Mouse (Mus musculus) adrenal gland, postnatal 25 days (tissue): ENCODE measurements around the gene Gm36864. TPM values are rescaled to one million over a fixed set of nuclear protein-coding genes. Genes with fewer than 3 reads are reported as not detected.

Source experiments
- DNase-seq: peaks from one replicate; pipeline ENCODE4 v3.0.0; 2021; ENCODE audit warnings: mixed read lengths
- total RNA-seq: library from RNA; stranded (reverse); gene quantifications from 2 replicates; pipeline ENCODE4 v1.2.3, GENCODE M21; 2021

The Gm36864 gene
- total RNA-seq, 1 experiment from 2014 or later: not detected

DNA sequence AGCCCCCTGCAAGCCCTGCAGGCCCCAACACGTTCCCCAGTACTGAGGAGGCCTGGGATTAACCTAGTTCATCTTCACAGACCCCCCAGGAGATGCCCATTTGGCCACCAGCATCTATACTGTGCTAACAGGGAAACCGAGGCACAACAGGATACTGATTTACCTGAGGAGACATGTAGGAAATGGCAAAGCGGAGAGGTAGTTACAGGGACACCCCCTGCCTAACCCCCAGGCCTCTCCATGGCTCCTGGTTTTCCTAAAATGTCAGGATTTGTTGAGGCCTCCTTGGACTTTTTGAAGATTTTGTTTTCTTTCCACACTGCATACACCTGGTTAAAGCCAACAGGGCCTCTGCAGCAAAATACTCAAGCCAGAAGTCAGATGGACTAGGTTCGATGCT lies 21.3 kb downstream of the Gm36864 start, which contains the start of gene Acp4:
Acp4 (minus strand) TSS at position 101 of the 400 bp plus-strand sequence.
- no peak for DNase-seq

DNA sequence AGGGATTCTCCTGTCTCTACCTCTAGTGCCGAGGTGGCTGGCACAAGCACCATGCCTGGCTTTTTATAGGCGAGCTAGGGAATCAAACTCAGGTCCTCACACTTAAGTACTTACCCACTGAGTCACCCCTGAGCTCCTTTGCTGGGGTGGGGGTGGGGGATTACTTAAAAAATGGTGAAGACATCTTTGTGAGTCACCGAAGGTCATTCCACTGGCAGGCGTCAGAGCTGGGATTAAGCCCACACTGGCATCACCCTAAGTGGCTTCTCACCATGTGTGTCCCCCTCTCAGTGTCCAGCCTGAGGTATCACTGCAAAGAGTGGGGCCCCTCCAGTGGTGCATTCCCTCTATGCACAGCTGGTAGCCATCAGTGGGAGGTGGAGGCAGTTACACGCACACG lies 24.4 kb downstream of the Gm36864 start:
- no peak for DNase-seq

- DNase-seq: no peak
Measured at GRCm38 (mm10) chr7:44261147-44261546, 25.2 kb downstream of the Gm36864 start, which contains the start of gene Gm15517. Gene Gm15517, plus strand, starts transcription at chr7:44261447.

DNA sequence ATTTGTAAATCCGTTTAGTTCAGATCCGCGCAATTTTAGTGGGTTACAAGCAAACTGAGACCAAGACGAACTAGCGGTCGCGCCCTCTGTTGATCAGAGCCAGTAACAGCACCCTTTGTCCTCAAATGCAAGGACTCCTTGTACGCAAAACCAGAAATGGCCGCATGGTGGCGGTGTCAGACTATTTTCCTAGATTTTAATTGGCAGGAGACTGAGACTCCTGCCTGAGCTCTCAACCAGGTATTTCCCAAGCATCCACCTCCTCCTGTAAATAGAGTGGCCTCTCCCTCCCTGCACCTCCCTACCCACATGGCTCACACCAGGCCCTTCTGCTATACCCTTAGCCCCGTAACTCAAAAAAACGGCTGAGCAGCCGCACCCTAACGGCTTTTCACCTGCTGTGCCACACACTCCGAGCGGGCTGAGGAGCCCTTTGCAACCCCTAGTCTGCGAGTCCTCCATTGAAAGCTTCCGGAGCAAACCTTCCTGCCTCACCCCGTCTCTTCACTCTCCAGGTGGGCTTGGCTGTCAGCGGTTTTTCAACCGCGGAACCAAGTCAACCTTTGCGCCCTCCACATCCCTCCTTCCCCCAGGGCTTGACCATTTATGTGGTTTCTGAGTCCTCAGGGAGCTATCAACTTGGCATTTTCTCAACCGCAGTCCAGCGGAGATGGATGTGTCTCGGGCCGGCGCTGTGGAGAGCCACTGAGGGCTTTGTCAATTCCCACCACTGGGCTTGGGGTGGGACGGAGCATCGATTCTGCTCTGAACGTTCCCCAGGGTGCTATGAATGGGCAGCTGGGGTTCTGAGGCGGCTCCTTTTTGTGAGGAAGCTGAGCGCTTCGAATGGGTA lies 27.0 kb downstream of the Gm36864 start:
- DNase-seq: peak; percentile 91

GRCm38 (mm10) chr7:44268117-44268516 lies 32.1 kb downstream of the Gm36864 start:
- DNase-seq: no peak

GRCm38 (mm10) chr7:44269397-44269796 lies 33.4 kb downstream of the Gm36864 start:
- DNase-seq: no peak

DNA sequence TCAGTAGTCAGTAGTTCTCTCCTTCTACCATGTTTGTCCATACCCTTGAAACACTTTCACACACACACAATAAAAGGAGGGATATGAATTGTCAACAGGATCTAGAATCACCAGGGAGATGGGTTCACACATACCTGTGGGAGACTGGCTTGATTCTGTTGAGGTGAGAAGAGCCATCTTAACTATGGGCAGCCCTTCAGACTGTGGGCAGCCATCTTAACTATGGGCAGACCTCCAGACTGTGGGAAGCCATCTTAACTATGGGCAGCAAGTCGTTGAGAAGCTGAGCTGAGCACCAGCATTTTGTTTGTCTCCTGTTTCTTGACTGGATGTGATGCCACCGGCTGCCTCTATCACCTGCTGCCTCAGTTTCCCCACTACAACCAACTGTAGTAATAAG lies 35.3 kb downstream of the Gm36864 start:
- no peak for DNase-seq

DNA sequence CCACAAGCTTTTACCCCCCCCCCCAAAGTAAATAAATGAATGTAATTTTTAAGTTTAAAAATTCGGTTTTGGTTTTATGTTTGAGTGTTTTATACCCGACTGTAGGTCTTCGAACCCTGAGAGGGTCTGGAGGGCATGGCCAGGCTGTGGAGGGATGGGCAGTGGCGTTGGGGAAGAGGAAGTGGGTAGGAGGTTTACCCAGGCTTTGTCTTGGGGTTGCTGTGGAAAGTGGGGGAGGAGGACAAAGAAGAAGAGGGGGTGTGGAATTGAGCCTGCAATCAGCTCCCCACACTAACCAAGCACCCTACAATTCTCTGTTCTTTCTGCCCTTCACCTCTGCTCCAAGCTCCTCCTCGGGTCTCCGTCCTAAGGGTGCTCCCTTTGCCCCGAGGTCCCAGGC lies 36.6 kb downstream of the Gm36864 start:
- no peak for DNase-seq

DNA sequence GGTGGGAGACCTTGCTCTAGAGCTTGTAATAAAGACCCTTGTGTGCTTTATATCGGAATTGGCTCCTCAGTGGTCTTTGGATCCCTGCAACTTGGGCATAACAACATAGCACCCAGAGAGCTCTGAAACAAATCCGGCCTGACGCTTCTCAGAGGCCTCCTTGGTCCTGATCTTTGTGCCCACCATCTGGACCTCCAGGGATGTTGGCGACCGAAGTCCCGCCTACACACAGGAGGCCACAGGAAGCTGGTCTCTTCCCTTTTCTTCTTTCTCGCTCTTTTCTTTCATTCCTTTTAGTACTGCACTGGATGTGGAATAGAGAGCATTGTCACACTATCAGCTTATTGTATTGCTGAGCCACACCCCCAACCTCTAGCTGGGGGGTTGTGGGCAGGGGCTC lies 37.5 kb downstream of the Gm36864 start:
- DNase-seq: no peak

- no peak for DNase-seq
Measured at GRCm38 (mm10) chr7:44274096-44274495, 38.1 kb downstream of the Gm36864 start.

DNA sequence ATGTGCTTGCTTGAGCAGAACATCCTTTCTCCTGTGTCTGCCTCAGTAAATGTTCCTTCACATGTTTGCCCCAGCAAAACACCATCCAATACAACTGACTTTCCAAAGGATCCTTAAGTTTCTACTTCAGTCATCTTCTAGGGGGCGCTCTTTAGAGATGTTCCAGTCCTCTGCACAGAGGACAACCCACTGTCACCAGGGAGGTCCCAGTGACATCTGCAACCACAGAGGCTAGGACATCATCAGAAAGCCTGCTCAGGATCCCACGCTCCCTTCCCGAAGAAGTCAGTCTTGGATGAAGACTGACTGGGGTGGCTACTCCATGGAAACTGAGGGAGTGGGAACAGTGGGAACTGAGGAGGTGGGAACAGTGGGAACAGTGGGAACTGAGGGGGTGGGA lies 39.6 kb downstream of the Gm36864 start:
- no peak for DNase-seq

GRCm38 (mm10) chr7:44276461-44277249 lies 40.7 kb downstream of the Gm36864 start:
- DNase-seq: no peak

GRCm38 (mm10) chr7:44277250-44277622 lies 41.3 kb downstream of the Gm36864 start:
- peak; percentile 25 for DNase-seq

GRCm38 (mm10) chr7:44280959-44281358 lies 45.0 kb downstream of the Gm36864 start:
- no peak for DNase-seq

DNA sequence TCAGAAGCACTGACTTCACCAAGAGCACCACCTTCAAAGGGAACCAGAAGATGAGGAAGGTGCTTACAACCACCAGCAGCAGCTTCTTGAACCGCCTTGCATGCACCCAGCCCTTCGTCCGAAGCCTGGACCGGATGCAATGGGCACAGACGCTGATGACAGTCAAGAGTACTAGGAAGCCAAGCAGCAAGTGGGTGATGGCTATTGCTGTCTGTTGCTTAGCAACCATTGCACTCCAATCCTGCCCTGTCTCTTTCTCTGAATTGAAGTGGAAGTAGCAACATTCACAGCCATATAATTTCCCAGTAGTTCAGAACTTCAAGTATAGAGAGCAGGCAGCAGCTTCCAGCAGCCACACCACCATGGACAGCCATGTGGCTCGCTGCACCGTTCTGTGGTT lies 45.6 kb downstream of the Gm36864 start:
- DNase-seq: no peak

DNA sequence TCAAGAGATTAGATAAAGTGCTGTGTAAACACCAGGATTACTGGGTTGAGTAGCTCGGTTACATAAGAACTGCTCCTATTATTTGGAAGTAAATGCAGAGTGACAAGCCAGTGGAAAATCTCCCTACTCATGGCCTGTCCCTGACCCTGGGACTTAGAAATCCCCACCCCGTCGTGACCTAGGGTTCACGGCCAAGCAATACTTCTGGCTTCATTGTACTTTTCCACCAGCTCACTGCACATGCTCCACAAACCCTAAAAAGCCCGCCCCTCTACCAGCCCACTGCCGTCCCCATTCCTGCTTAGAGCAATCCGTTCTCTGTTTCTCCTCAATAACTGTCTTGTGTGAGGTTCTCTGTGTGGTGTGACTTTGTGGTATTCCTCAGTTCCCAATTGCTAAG lies 51.8 kb downstream of the Gm36864 start:
- no peak for DNase-seq

GRCm38 (mm10) chr7:44290986-44291385 lies 55.0 kb downstream of the Gm36864 start:
- no peak for DNase-seq

- DNase-seq: no peak
Measured at GRCm38 (mm10) chr7:44291418-44291817, 55.4 kb downstream of the Gm36864 start.

Other genes with a start within 250 kb of the Gm36864 start
- gene Klk1b11, start 240.3 kb upstream of the Gm36864 start, total RNA-seq: not detected in 2 replicates
- gene Klk1b26, start 224.0 kb upstream of the Gm36864 start, total RNA-seq: not detected in 2 replicates
- not detected in 2 replicates for gene Klk1b27, start 183.9 kb upstream of the Gm36864 start, total RNA-seq
- gene Klk1b21, start 133.8 kb upstream of the Gm36864 start, total RNA-seq: not detected in 2 replicates
- not detected in 2 replicates for gene Klk1b22, start 123.5 kb upstream of the Gm36864 start, total RNA-seq
- not detected in 2 replicates for gene Klk1b16, start 99.4 kb upstream of the Gm36864 start, total RNA-seq
- gene Klk1b24, start 47.9 kb upstream of the Gm36864 start, total RNA-seq: not detected in 2 replicates
- not detected in 2 replicates for gene Klk1b3, start 38.0 kb upstream of the Gm36864 start, total RNA-seq
- not detected in 2 replicates for gene Klk1b4, start 28.7 kb upstream of the Gm36864 start, total RNA-seq
- gene Klk1b5, start 20.2 kb upstream of the Gm36864 start, total RNA-seq: not detected in 2 replicates
- gene Klk1, start 10.8 kb upstream of the Gm36864 start, total RNA-seq: not detected in 2 replicates
- 0.70 and 1.6 TPM in 2 replicates for gene 1700028J19Rik, start 10.5 kb downstream of the Gm36864 start, total RNA-seq
- gene 2410002F23Rik, start 10.5 kb downstream of the Gm36864 start, total RNA-seq: 71.3 and 125 TPM in 2 replicates
- gene Acp4, start 21.2 kb downstream of the Gm36864 start, total RNA-seq: not detected in 2 replicates
- gene Gm15517, start 25.3 kb downstream of the Gm36864 start, total RNA-seq: not detected in 2 replicates
- 3.4 and 3.6 TPM in 2 replicates for gene Clec11a, start 70.7 kb downstream of the Gm36864 start, total RNA-seq
- gene Shank1, start 74.1 kb downstream of the Gm36864 start, total RNA-seq: 8.5 and 10.4 TPM in 2 replicates
- gene Syt3, start 147.9 kb downstream of the Gm36864 start, total RNA-seq: 4.1 and 5.7 TPM in 2 replicates
- gene 1700008O03Rik, start 149.6 kb downstream of the Gm36864 start, total RNA-seq: 2.3 TPM in 1 of 2 replicates, not detected in the other
- gene Lrrc4b, start 192.8 kb downstream of the Gm36864 start, total RNA-seq: 4.3 and 5.8 TPM in 2 replicates
- gene Aspdh, start 229.2 kb downstream of the Gm36864 start, total RNA-seq: 0.61 and 1.9 TPM in 2 replicates
- gene Josd2, start 231.8 kb downstream of the Gm36864 start, total RNA-seq: 43.9 and 49.2 TPM in 2 replicates